Mouse (Mus musculus) cerebellum, adult 2 months (tissue): Measurements from ENCODE around the gene Rasip1.

Experiments
- CTCF ChIP-seq: fragments of 200-500 bp; IDR thresholded peaks from 2 replicates; pipeline ENCODE4 v1.5.1; 2011; ENCODE audit warnings: low read depth, mild to moderate bottlenecking, control low read depth, low read length, moderate library complexity, borderline replicate concordance; ENCODE audit not compliant: insufficient read depth
- POLR2A ChIP-seq: fragments of 200-500 bp; IDR thresholded peaks from 2 replicates; pipeline ENCODE4 v1.6.1; 2011; ENCODE audit warnings: low read length, control low read depth, borderline replicate concordance; ENCODE audit not compliant: insufficient read depth

DNA sequence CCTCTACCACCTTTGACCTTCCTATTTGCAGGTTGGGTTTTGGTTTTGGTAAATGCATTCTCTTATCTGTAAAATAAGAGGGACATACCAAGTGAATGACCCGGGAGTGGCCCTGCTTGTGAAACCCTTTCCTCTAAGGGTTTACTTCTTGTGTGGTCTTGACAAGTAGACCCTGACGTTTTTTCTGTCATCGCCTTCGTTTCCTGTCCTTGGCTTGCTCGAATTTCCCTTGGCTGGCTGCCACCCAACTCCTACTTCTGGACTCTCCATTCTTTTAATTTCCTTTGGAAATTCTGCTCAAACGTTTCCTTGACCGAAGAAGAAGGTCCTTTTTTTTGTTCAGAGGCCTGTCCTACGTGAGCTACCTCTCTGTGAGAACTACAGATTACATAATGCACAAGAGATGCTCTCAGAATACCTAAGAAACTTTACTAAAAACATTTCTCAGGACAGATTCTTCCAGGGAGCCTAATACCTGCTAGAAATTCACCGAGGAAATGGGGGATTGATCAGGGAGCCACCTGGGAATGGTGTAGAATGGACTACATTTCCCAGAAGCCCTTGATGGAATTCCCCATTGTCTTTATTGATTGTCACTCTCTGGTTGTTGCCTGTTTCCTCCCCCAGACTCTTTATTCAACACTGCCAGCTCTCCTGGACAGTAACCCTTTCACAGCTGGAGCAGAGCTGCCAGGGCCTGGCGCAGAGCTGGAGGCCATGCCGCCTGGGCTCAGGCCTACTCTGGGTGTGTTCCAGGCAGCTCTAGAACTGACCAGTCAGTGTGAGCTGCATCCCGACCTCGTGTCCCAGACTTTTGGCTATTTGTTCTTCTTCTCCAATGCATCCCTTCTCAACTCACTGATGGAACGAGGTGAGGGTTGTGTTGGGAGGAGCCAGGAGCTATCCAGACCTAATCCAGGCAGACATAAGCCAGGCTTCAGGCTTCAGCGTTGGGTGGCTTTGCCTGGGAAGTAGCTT is 8.7 kb downstream of the Rasip1 start:
- TF ChIP-seq CTCF (no peak), POLR2A (no peak)
